Mouse (Mus musculus): Measurements from ENCODE around the gene Ubc. TPM values are rescaled to one million over a fixed set of nuclear protein-coding genes. Genes with fewer than 3 reads are reported as not detected.
"Not testable (repeated sequence)": the region's sequence is repeated elsewhere in the genome, so short reads cannot be mapped to it uniquely, and the experiment has no call there.

The Ubc gene
- polyA plus RNA-seq, 1 experiment, result 127 TPM

GRCm38 (mm10) chr5:125404536-125404902 lies 14.5 kb upstream of the Ubc start:
- no peaks in the 10 kb centered on the region for H3K36me3 ChIP-seq (replicated peaks; ENCODE audit: low read length)
- peaks cover 51% of the 10 kb centered on the region for H3K4me1 ChIP-seq

GRCm38 (mm10) chr5:125403481-125404465 lies 13.8 kb upstream of the Ubc start:
- TF ChIP-seq GATA1 (IDR thresholded peaks at IDR 0.05; ENCODE audit: borderline replicate concordance, low read length) (no peak), FLI1 (IDR thresholded peaks at IDR 0.05; ENCODE audit: low read length) (no peak)
- H3K27me3 ChIP-seq (replicated peaks), result peaks cover 12% of the 10 kb centered on the region
- H3K4me1 ChIP-seq, result peaks cover 47% of the 10 kb centered on the region
- H3K9me3 ChIP-seq, result no peaks in the 10 kb centered on the region
- H3K4me3 ChIP-seq (replicated peaks), result peak overlapping the region; percentile 97
- no peaks in the 10 kb centered on the region for H3K36me3 ChIP-seq (replicated peaks; ENCODE audit: low read length)

More at GRCm38 (mm10) chr5:125404536-125404902, 14.5 kb upstream of the Ubc start:
- no peaks in the 10 kb centered on the region for H3K9me3 ChIP-seq
- peaks cover 10% of the 10 kb centered on the region for H3K27me3 ChIP-seq (replicated peaks)
- no peak for TF ChIP-seq FLI1 (IDR thresholded peaks at IDR 0.05; ENCODE audit: low read length)
- TF ChIP-seq GATA1 (IDR thresholded peaks at IDR 0.05; ENCODE audit: borderline replicate concordance, low read length), result no peak
- peak overlapping the region; percentile 97 for H3K4me3 ChIP-seq (replicated peaks)

- Histone ChIP-seq H3K36me3 (replicated peaks; ENCODE audit: low read length) (no peaks in the 10 kb centered on the region), H3K4me3 (replicated peaks) (no peak overlapping the region), H3K4me1 (peaks cover 39% of the 10 kb centered on the region), H3K9me3 (no peaks in the 10 kb centered on the region), H3K27me3 (replicated peaks) (peaks cover 13% of the 10 kb centered on the region)
- no peak for TF ChIP-seq GATA1 (IDR thresholded peaks at IDR 0.05; ENCODE audit: borderline replicate concordance, low read length)
- TF ChIP-seq FLI1 (IDR thresholded peaks at IDR 0.05; ENCODE audit: low read length), result no peak
These were observed 13.0 kb upstream of the Ubc start for GRCm38 (mm10) chr5:125402991-125403390.

GRCm38 (mm10) chr5:125402476-125402875 lies 12.5 kb upstream of the Ubc start:
- no peaks in the 10 kb centered on the region for H3K9me3 ChIP-seq
- H3K4me1 ChIP-seq, result peaks cover 34% of the 10 kb centered on the region
- no peak for TF ChIP-seq FLI1 (IDR thresholded peaks at IDR 0.05; ENCODE audit: low read length)
- TF ChIP-seq GATA1 (IDR thresholded peaks at IDR 0.05; ENCODE audit: borderline replicate concordance, low read length), result no peak
- no peak overlapping the region for H3K4me3 ChIP-seq (replicated peaks)
- no peaks in the 10 kb centered on the region for H3K36me3 ChIP-seq (replicated peaks; ENCODE audit: low read length)
- peaks cover 13% of the 10 kb centered on the region for H3K27me3 ChIP-seq (replicated peaks)

GRCm38 (mm10) chr5:125400903-125401302 lies 10.9 kb upstream of the Ubc start:
- TF ChIP-seq FLI1 (IDR thresholded peaks at IDR 0.05; ENCODE audit: low read length) (no peak), GATA1 (IDR thresholded peaks at IDR 0.05; ENCODE audit: borderline replicate concordance, low read length) (no peak)
- H3K36me3 ChIP-seq (replicated peaks; ENCODE audit: low read length), result no peaks in the 10 kb centered on the region
- H3K4me3 ChIP-seq (replicated peaks), result no peak overlapping the region
- 0 out of 2 replicates have a peak, but pooled peaks cover 4% of the 10 kb centered on the region for H3K9me3 ChIP-seq
- peaks cover 22% of the 10 kb centered on the region for H3K4me1 ChIP-seq
- peaks cover 20% of the 10 kb centered on the region for H3K27me3 ChIP-seq (replicated peaks)

- Histone ChIP-seq H3K27me3 (replicated peaks) (peaks cover 9% of the 10 kb centered on the region), H3K4me3 (replicated peaks) (peak overlapping the region; percentile 92), H3K4me1 (peaks cover 44% of the 10 kb centered on the region), H3K9me3 (0 out of 2 replicates have a peak, but pooled peaks cover 4% of the 10 kb centered on the region), H3K36me3 (replicated peaks; ENCODE audit: low read length) (no peaks in the 10 kb centered on the region)
- no peak for TF ChIP-seq GATA1 (IDR thresholded peaks at IDR 0.05; ENCODE audit: borderline replicate concordance, low read length)
- TF ChIP-seq FLI1 (IDR thresholded peaks at IDR 0.05; ENCODE audit: low read length), result no peak
These were observed 5.0 kb upstream of the Ubc start for GRCm38 (mm10) chr5:125395008-125395407.

- Histone ChIP-seq H3K9me3 (0 out of 2 replicates have a peak, but pooled peaks cover 4% of the 10 kb centered on the region), H3K4me1 (peaks cover 44% of the 10 kb centered on the region), H3K36me3 (replicated peaks; ENCODE audit: low read length) (peaks cover 1% of the 10 kb centered on the region), H3K27me3 (replicated peaks) (peaks cover 9% of the 10 kb centered on the region), H3K4me3 (replicated peaks) (peak overlapping the region; percentile 92)
- no peak for TF ChIP-seq GATA1 (IDR thresholded peaks at IDR 0.05; ENCODE audit: borderline replicate concordance, low read length)
- no peak for TF ChIP-seq FLI1 (IDR thresholded peaks at IDR 0.05; ENCODE audit: low read length)
These were observed 3.9 kb upstream of the Ubc start for GRCm38 (mm10) chr5:125393622-125394603.

GRCm38 (mm10) chr5:125392977-125393621 lies 3.1 kb upstream of the Ubc start:
- Histone ChIP-seq H3K36me3 (replicated peaks; ENCODE audit: low read length) (peaks cover 9% of the 10 kb centered on the region), H3K9me3 (0 out of 2 replicates have a peak, but pooled peaks cover 4% of the 10 kb centered on the region), H3K27me3 (replicated peaks) (peaks cover 6% of the 10 kb centered on the region), H3K4me3 (replicated peaks) (peak overlapping the region; percentile 92), H3K4me1 (peaks cover 48% of the 10 kb centered on the region)
- TF ChIP-seq GATA1 (IDR thresholded peaks at IDR 0.05; ENCODE audit: borderline replicate concordance, low read length) (no peak), FLI1 (IDR thresholded peaks at IDR 0.05; ENCODE audit: low read length) (no peak)

GRCm38 (mm10) chr5:125392618-125392976 lies 2.6 kb upstream of the Ubc start:
- H3K27me3 ChIP-seq (replicated peaks), result peaks cover 6% of the 10 kb centered on the region
- TF ChIP-seq GATA1 (IDR thresholded peaks at IDR 0.05; ENCODE audit: borderline replicate concordance, low read length) (no peak), FLI1 (IDR thresholded peaks at IDR 0.05; ENCODE audit: low read length) (no peak)
- peak overlapping the region; percentile 92 for H3K4me3 ChIP-seq (replicated peaks)
- H3K4me1 ChIP-seq, result peaks cover 48% of the 10 kb centered on the region
- H3K9me3 ChIP-seq, result 0 out of 2 replicates have a peak, but pooled peaks cover 4% of the 10 kb centered on the region
- H3K36me3 ChIP-seq (replicated peaks; ENCODE audit: low read length), result peaks cover 11% of the 10 kb centered on the region

- H3K4me3 ChIP-seq (replicated peaks), result peak overlapping the region; percentile 81
These were observed 2.2 kb upstream of the Ubc start for GRCm38 (mm10) chr5:125392176-125392575.

More at GRCm38 (mm10) chr5:125392176-125392575, 2.2 kb upstream of the Ubc start:
- peaks cover 11% of the 10 kb centered on the region for H3K36me3 ChIP-seq (replicated peaks; ENCODE audit: low read length)
- not testable (repeated sequence) for H3K27me3 ChIP-seq (replicated peaks); H3K9me3 ChIP-seq
- H3K4me1 ChIP-seq, result peaks cover 48% of the 10 kb centered on the region

Measured in megakaryocyte, embryonic 14.5 days (primary cell).